Mouse (Mus musculus) adrenal gland, adult 2 months (tissue): ENCODE results near the gene Nphs1. TPM values are rescaled to one million over a fixed set of nuclear protein-coding genes. Genes with fewer than 3 reads are reported as not detected.

Experiments
- polyA plus RNA-seq: library from polyadenylated mRNA; depleted of rRNA; stranded (reverse); fragments of >200 nt; gene quantifications from 2 replicates; pipeline ENCODE4 v1.2.3, GENCODE M21; 2012; rRNA removed
- total RNA-seq, 2 experiments: library from RNA; stranded (reverse); gene quantifications; 2 replicates each; pipeline ENCODE4 v1.2.3; 2021

Nphs1 gene
- total and polyA plus RNA-seq, 3 experiments, result not detected

Other genes with a start within 250 kb of the Nphs1 start
Only the 30 nearest of the 34 such genes appear.
- gene Thap8, start 178.2 kb upstream of the Nphs1 start, total RNA-seq, result not detected
- gene Thap8, start 178.2 kb upstream of the Nphs1 start, polyA plus RNA-seq, result 0.51 and 0.62 TPM in 2 replicates
- 1 to 10 TPM; 4.8 to 6.1 TPM for gene Wdr62, start 177.9 kb upstream of the Nphs1 start, total RNA-seq
- gene Wdr62, start 177.9 kb upstream of the Nphs1 start, polyA plus RNA-seq, result 16.3 and 17.6 TPM in 2 replicates
- gene Clip3, start 166.6 kb upstream of the Nphs1 start, total RNA-seq, result 10 to 100 TPM; 27.9 to 28.7 TPM
- 10.2 and 17.3 TPM in 2 replicates for gene Clip3, start 166.6 kb upstream of the Nphs1 start, polyA plus RNA-seq
- gene Alkbh6, start 149.6 kb upstream of the Nphs1 start, total RNA-seq, result 10 to 100 TPM; 57.8 to 73.6 TPM
- gene Alkbh6, start 149.6 kb upstream of the Nphs1 start, polyA plus RNA-seq, result 276 and 312 TPM in 2 replicates
- 10 to 100 TPM; 18.8 to 34.5 TPM for gene Syne4, start 143.5 kb upstream of the Nphs1 start, total RNA-seq
- gene Syne4, start 143.5 kb upstream of the Nphs1 start, polyA plus RNA-seq, result 51.8 and 59.1 TPM in 2 replicates
- 1 to 10 TPM; 1.2 to 1.6 TPM for gene E130208F15Rik, start 136.6 kb upstream of the Nphs1 start, total RNA-seq
- gene E130208F15Rik, start 136.6 kb upstream of the Nphs1 start, polyA plus RNA-seq, result 2.0 and 2.7 TPM in 2 replicates
- 10 to 100 TPM in 1 of 2 experiments, 1 to 10 TPM in 1; 9.1 to 18.7 TPM for gene Sdhaf1, start 134.4 kb upstream of the Nphs1 start, total RNA-seq
- 52.4 and 74.3 TPM in 2 replicates for gene Sdhaf1, start 134.4 kb upstream of the Nphs1 start, polyA plus RNA-seq
- 10 to 100 TPM in 1 of 2 experiments, 1 to 10 TPM in 1; 8.2 to 11.9 TPM for gene Lrfn3, start 95.5 kb upstream of the Nphs1 start, total RNA-seq
- gene Lrfn3, start 95.5 kb upstream of the Nphs1 start, polyA plus RNA-seq, result 32.9 and 37.6 TPM in 2 replicates
- 10 to 100 TPM; 34.7 to 41.9 TPM for gene Tyrobp, start 44.6 kb upstream of the Nphs1 start, total RNA-seq
- 73.3 and 87.9 TPM in 2 replicates for gene Tyrobp, start 44.6 kb upstream of the Nphs1 start, polyA plus RNA-seq
- 1 to 10 TPM; 1.2 to 2.0 TPM for gene Hcst, start 38.5 kb upstream of the Nphs1 start, total RNA-seq
- gene Hcst, start 38.5 kb upstream of the Nphs1 start, polyA plus RNA-seq, result 6.3 and 7.9 TPM in 2 replicates
- 1 to 10 TPM; 1.1 to 1.3 TPM for gene Nfkbid, start 36.6 kb upstream of the Nphs1 start, total RNA-seq
- 3.7 and 4.1 TPM in 2 replicates for gene Nfkbid, start 36.6 kb upstream of the Nphs1 start, polyA plus RNA-seq
- gene Aplp1, start 12.8 kb upstream of the Nphs1 start, total RNA-seq, result 10 to 100 TPM; 22.7 to 43.2 TPM
- 37.7 and 54.1 TPM in 2 replicates for gene Aplp1, start 12.8 kb upstream of the Nphs1 start, polyA plus RNA-seq
- not detected for gene Kirrel2, start 625 bp upstream of the Nphs1 start, total RNA-seq
- gene Kirrel2, start 625 bp upstream of the Nphs1 start, polyA plus RNA-seq, result not detected in 2 replicates
- under 1 TPM in 1 of 2 experiments, not detected in 1; 0.86 TPM for gene Prodh2, start 35.3 kb downstream of the Nphs1 start, total RNA-seq
- 0.10 TPM in 1 of 2 replicates, not detected in the other for gene Prodh2, start 35.3 kb downstream of the Nphs1 start, polyA plus RNA-seq
- gene Arhgap33, start 76.7 kb downstream of the Nphs1 start, total RNA-seq, result 1 to 10 TPM; 2.2 to 3.1 TPM
- 20.3 and 23.2 TPM in 2 replicates for gene Arhgap33, start 76.7 kb downstream of the Nphs1 start, polyA plus RNA-seq
- gene Hspb6, start 93.9 kb downstream of the Nphs1 start, total RNA-seq, result 10 to 100 TPM; 22.4 to 38.7 TPM
- 96.2 and 110 TPM in 2 replicates for gene Hspb6, start 93.9 kb downstream of the Nphs1 start, polyA plus RNA-seq
- gene Proser3, start 94.0 kb downstream of the Nphs1 start, total RNA-seq, result 1 to 10 TPM; 6.8 to 7.0 TPM
- gene Proser3, start 94.0 kb downstream of the Nphs1 start, polyA plus RNA-seq, result 10.4 and 10.8 TPM in 2 replicates
- 10 to 100 TPM; 43.7 to 71.4 TPM for gene Lin37, start 101.5 kb downstream of the Nphs1 start, total RNA-seq
- gene Lin37, start 101.5 kb downstream of the Nphs1 start, polyA plus RNA-seq, result 47.5 and 53.5 TPM in 2 replicates
- 10 to 100 TPM; 73.3 to 92.5 TPM for gene U2af1l4, start 105.0 kb downstream of the Nphs1 start, total RNA-seq
- gene U2af1l4, start 105.0 kb downstream of the Nphs1 start, polyA plus RNA-seq, result 80.1 and 92.3 TPM in 2 replicates
- gene Gm49396, start 105.0 kb downstream of the Nphs1 start, total RNA-seq, result 1 to 10 TPM; 3.6 to 4.8 TPM
- 0.93 and 1.7 TPM in 2 replicates for gene Gm49396, start 105.0 kb downstream of the Nphs1 start, polyA plus RNA-seq
- gene Psenen, start 105.3 kb downstream of the Nphs1 start, total RNA-seq, result 100 to 1,000 TPM; 185 to 190 TPM
- 88.6 and 123 TPM in 2 replicates for gene Psenen, start 105.3 kb downstream of the Nphs1 start, polyA plus RNA-seq
- 1 to 10 TPM; 3.0 to 3.8 TPM for gene Igflr1, start 107.1 kb downstream of the Nphs1 start, total RNA-seq
- gene Igflr1, start 107.1 kb downstream of the Nphs1 start, polyA plus RNA-seq, result 6.9 and 10.1 TPM in 2 replicates
- 10 to 100 TPM; 28.5 to 41.4 TPM for gene Kmt2b, start 130.4 kb downstream of the Nphs1 start, total RNA-seq
- gene Kmt2b, start 130.4 kb downstream of the Nphs1 start, polyA plus RNA-seq, result 50.2 and 50.4 TPM in 2 replicates
- under 1 TPM in 1 of 2 experiments, not detected in 1; 0.46 TPM for gene Zbtb32, start 140.6 kb downstream of the Nphs1 start, total RNA-seq
- 0.44 and 0.45 TPM in 2 replicates for gene Zbtb32, start 140.6 kb downstream of the Nphs1 start, polyA plus RNA-seq
- gene Upk1a, start 154.5 kb downstream of the Nphs1 start, total RNA-seq, result under 1 TPM in 1 of 2 experiments, not detected in 1; 0.21 TPM
- gene Upk1a, start 154.5 kb downstream of the Nphs1 start, polyA plus RNA-seq, result 1.3 and 1.5 TPM in 2 replicates
- gene Cox6b1, start 167.8 kb downstream of the Nphs1 start, total RNA-seq, result 1,000 to 10,000 TPM; 1,292 to 2,642 TPM
- 223 and 275 TPM in 2 replicates for gene Cox6b1, start 167.8 kb downstream of the Nphs1 start, polyA plus RNA-seq
- gene Etv2, start 177.5 kb downstream of the Nphs1 start, total RNA-seq, result not detected
- not detected in 2 replicates for gene Etv2, start 177.5 kb downstream of the Nphs1 start, polyA plus RNA-seq
- 10 to 100 TPM; 78.0 to 81.9 TPM for gene Rbm42, start 192.0 kb downstream of the Nphs1 start, total RNA-seq
- gene Rbm42, start 192.0 kb downstream of the Nphs1 start, polyA plus RNA-seq, result 125 and 139 TPM in 2 replicates
- gene Haus5, start 206.7 kb downstream of the Nphs1 start, total RNA-seq, result 10 to 100 TPM in 1 of 2 experiments, 1 to 10 TPM in 1; 6.2 to 10.7 TPM
- 6.3 and 6.9 TPM in 2 replicates for gene Haus5, start 206.7 kb downstream of the Nphs1 start, polyA plus RNA-seq
- not detected for gene Pmis2, start 213.3 kb downstream of the Nphs1 start, total RNA-seq
- gene Pmis2, start 213.3 kb downstream of the Nphs1 start, polyA plus RNA-seq, result not detected in 2 replicates